Comparison of ENCODE assay signal across 21 mouse cellular contexts in genomic region chr12:82398926-82399325, GRCm38 (mm10).
DNase-seq lines count a peak whose midpoint lies in the region; ATAC-seq and TF ChIP-seq lines count a peak whose summit lies in the region.
"Had no signal": no experiment of that assay in that cellular context is flagged by ENCODE, and none has a peak within 500 bp of the region (broad histone marks: within the 10 kb centered on the region; RNA-seq: fewer than 3 reads in every experiment).

No protein-coding gene starts in this region.

- H3K27me3 ChIP-seq in intestine, embryonic 16.5 days (replicated peaks; ENCODE audit: control insufficient read depth, insufficient read depth, low read length) = no peaks in the 10 kb centered on the region
- H3K27me3 ChIP-seq in intestine, embryonic 15.5 days (replicated peaks) = no peaks in the 10 kb centered on the region
- no peaks in the 10 kb centered on the region for H3K27me3 ChIP-seq in kidney, embryonic 16.5 days (ENCODE audit: insufficient read depth, low read length)
- no peaks in the 10 kb centered on the region for H3K27me3 ChIP-seq in intestine, postnatal 0 days (replicated peaks; ENCODE audit: control insufficient read depth, insufficient read depth, low read length)
- H3K27me3 ChIP-seq: embryonic facial prominence, embryonic 15.5 days; forebrain, embryonic 15.5 days had no signal

- intact Hi-C loops in heart, postnatal 10 days (cut with DNase I) = no loop called here

- H3K4me3 ChIP-seq in intestine, embryonic 16.5 days (ENCODE audit: low read length) = no peak overlapping the region
- H3K4me3 ChIP-seq in intestine, embryonic 15.5 days (replicated peaks) = no peak overlapping the region
- no peak overlapping the region for H3K4me3 ChIP-seq in kidney, embryonic 16.5 days (ENCODE audit: low read length)
- no peak overlapping the region for H3K4me3 ChIP-seq in intestine, postnatal 0 days (ENCODE audit: low read depth, low read length)
- H3K4me3 ChIP-seq: embryonic facial prominence, embryonic 15.5 days; forebrain, embryonic 15.5 days; heart, embryonic 10.5 days had no signal

- H3K27ac ChIP-seq in intestine, embryonic 16.5 days (ENCODE audit: low read length) = 0 out of 2 replicates have a peak overlapping the region, but pooled peaks have one; percentile 4
- no peak overlapping the region for H3K27ac ChIP-seq in intestine, embryonic 15.5 days
- H3K27ac ChIP-seq in kidney, embryonic 16.5 days (ENCODE audit: low read length) = no peak overlapping the region
- H3K27ac ChIP-seq in intestine, postnatal 0 days (ENCODE audit: low read depth, low read length) = no peak overlapping the region
- H3K27ac ChIP-seq: embryonic facial prominence, embryonic 15.5 days; forebrain, embryonic 15.5 days; heart, embryonic 10.5 days had no signal

- no peaks in the 10 kb centered on the region for H3K9me3 ChIP-seq in intestine, embryonic 16.5 days (ENCODE audit: control insufficient read depth, low read length)
- H3K9me3 ChIP-seq in intestine, embryonic 15.5 days = no peaks in the 10 kb centered on the region
- H3K9me3 ChIP-seq in kidney, embryonic 16.5 days (ENCODE audit: low read length) = no peaks in the 10 kb centered on the region
- no peaks in the 10 kb centered on the region for H3K9me3 ChIP-seq in intestine, postnatal 0 days (ENCODE audit: control insufficient read depth)
- H3K9me3 ChIP-seq: embryonic facial prominence, embryonic 15.5 days; forebrain, embryonic 15.5 days; G1E; heart, embryonic 10.5 days had no signal

- ATAC-seq in intestine, embryonic 16.5 days = no peak
- ATAC-seq in intestine, embryonic 15.5 days = no peak
- no peak for ATAC-seq in kidney, embryonic 16.5 days (ENCODE audit: low FRiP score, low TSS enrichment)
- no peak for ATAC-seq in intestine, postnatal 0 days
- ATAC-seq: CD4-positive, CD25-positive, alpha-beta regulatory T cell, adult 4 months; forebrain, embryonic 15.5 days had no signal

- 83% methylated on average over 2 of the region's 2 CpGs for WGBS in intestine, embryonic 16.5 days
- WGBS in intestine, embryonic 15.5 days = 90% methylated on average over 2 of the region's 2 CpGs
- WGBS in kidney, embryonic 16.5 days = 78% methylated on average over 2 of the region's 2 CpGs
- WGBS in intestine, postnatal 0 days = 61% methylated on average over 2 of the region's 2 CpGs

- no peak overlapping the region for H3K9ac ChIP-seq in intestine, embryonic 16.5 days (ENCODE audit: low read depth, low read length)
- no peak overlapping the region for H3K9ac ChIP-seq in intestine, embryonic 15.5 days
- no peak overlapping the region for H3K9ac ChIP-seq in kidney, embryonic 16.5 days (replicated peaks; ENCODE audit: low read length)
- H3K9ac ChIP-seq in intestine, postnatal 0 days (ENCODE audit: low read depth, low read length) = no peak overlapping the region
- H3K9ac ChIP-seq: embryonic facial prominence, embryonic 15.5 days; forebrain, embryonic 15.5 days had no signal

- H3K4me1 ChIP-seq in intestine, embryonic 16.5 days (ENCODE audit: control insufficient read depth, insufficient read depth, low read length) = peaks cover 17% of the 10 kb centered on the region
- H3K4me1 ChIP-seq in intestine, embryonic 15.5 days (replicated peaks) = peaks cover 25% of the 10 kb centered on the region
- peaks cover 27% of the 10 kb centered on the region for H3K4me1 ChIP-seq in kidney, embryonic 16.5 days (ENCODE audit: insufficient read depth, low read length)
- 0 out of 2 replicates have a peak, but pooled peaks cover 6% of the 10 kb centered on the region for H3K4me1 ChIP-seq in intestine, postnatal 0 days (replicated peaks; ENCODE audit: control insufficient read depth, insufficient read depth, low read length)

- no peaks in the 10 kb centered on the region; the same call in 1 of the 2 replicates for H3K36me3 ChIP-seq in intestine, embryonic 16.5 days (ENCODE audit: control insufficient read depth, insufficient read depth, low read length)
- 0 out of 2 replicates have a peak, but pooled peaks cover 5% of the 10 kb centered on the region for H3K36me3 ChIP-seq in intestine, embryonic 15.5 days
- H3K36me3 ChIP-seq in kidney, embryonic 16.5 days (ENCODE audit: insufficient read depth, low read length) = peaks cover 7% of the 10 kb centered on the region
- H3K36me3 ChIP-seq in intestine, postnatal 0 days (ENCODE audit: control insufficient read depth, insufficient read depth) = peaks cover 15% of the 10 kb centered on the region
- H3K36me3 ChIP-seq: forebrain, embryonic 15.5 days had no signal

- no peak for TF ChIP-seq CTCF in intestine, postnatal 0 days (IDR thresholded peaks at IDR 0.05; ENCODE audit: low read depth)

- no peak overlapping the region for H3K4me2 ChIP-seq in intestine, embryonic 16.5 days (ENCODE audit: low read depth, low read length)
- no peak overlapping the region for H3K4me2 ChIP-seq in intestine, embryonic 15.5 days (replicated peaks)
- H3K4me2 ChIP-seq in kidney, embryonic 16.5 days (replicated peaks; ENCODE audit: low read depth, low read length) = no peak overlapping the region
- 0 out of 2 replicates have a peak overlapping the region, but pooled peaks have one; percentile 6 for H3K4me2 ChIP-seq in intestine, postnatal 0 days (replicated peaks; ENCODE audit: low read depth)
- H3K4me2 ChIP-seq: embryonic facial prominence, embryonic 15.5 days; forebrain, embryonic 15.5 days had no signal

- DNase-seq in kidney, adult 8-10 months = peak; percentile 59 to 65
- DNase-seq in kidney, postnatal 36 days = peak; percentile 56 to 76
- no peak for DNase-seq in heart, postnatal 10 days
- DNase-seq: adrenal gland, adult 8-10 months; adrenal gland, postnatal 36 days; B cell, adult 2 months; cerebellum, adult 2 months; cerebellum, postnatal 10 days; embryo, embryonic 11 days; gastrocnemius, postnatal 36 days; heart, adult 11 months; heart, postnatal 14 days had no signal

Comparison
In these comparisons a context has a peak if more than half of its experiments do, and no peak if none do; other contexts are left out.
1. DNase-seq: peak in kidney, adult 8-10 months (2 of 2) and kidney, postnatal 36 days (2 of 2); none in heart, postnatal 10 days (0 of 2).